Mouse (Mus musculus): ENCODE data around the gene Rab1b. TPM values are rescaled to one million over a fixed set of nuclear protein-coding genes. Genes with fewer than 3 reads are reported as not detected.

The Rab1b gene
- polyA plus RNA-seq, 3 experiments from 2014 or later = 83.1 to 152 (median 102) TPM

DNA sequence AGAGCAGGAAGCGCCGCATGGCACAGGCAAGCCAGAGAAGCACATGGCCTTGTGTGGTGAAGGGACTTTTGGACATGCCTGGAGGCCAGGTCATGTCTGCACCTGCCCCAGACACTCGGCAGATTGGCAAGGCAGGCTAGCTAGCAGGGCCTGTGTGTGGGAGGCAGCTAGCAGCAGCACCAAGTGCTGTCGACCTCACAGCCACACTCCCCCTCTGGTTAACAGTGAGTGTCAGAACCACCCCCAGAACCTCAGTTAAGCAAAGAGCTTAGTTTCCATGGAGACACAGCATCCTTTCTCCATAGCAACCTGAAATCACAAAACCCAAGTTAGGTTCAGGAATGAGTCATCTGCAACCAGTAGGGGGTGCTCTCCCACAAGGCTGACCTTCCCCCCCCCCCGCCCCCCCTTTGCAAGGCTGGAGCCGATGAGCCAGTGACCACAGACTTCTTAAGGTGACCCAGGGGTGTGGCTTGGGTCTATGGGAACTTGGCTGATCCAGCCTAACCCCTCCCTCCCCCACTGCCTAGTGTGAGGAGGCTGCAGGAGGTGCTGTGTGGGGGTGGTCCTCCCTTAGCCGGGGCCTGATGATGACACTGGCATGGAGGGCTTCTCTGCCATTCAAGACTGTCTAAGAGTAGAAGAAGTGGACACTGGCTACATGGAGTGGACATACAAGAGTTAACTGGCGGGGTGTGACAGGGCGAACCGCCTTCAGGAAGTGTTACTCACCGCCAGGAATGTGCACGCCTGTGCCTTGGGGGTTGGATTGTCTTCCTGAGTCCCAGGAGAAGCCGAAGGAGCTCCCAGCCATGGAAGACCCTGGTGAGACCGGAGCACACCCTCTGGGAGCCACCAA is 56.6 kb downstream of the Rab1b start, which contains the start of gene Rin1:
Gene Rin1, plus strand, starts transcription at position 435 of the 859 bp plus-strand sequence.
- ATAC-seq = peak; percentile 48

DNA sequence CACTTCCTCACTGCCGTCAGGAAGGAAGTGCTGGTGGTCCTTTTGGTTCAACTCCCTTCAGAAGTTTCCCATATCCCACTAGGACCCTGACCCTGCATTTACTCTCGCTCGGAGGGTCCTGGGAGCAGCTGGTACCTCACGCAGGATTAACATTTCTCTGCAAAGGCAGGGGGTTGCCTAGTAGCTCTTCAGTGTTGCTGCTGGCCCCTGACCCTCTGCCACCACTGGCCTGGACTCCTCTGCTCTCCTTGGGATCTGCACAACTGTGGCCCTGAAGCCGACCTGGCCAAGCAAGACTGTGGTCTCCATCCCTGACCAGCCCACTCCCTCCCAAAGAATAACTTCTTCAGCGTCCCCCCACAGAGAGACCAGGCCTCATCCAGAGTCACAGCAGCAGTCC is 57.5 kb downstream of the Rab1b start:
- ATAC-seq = no peak

Other genes starting within 250 kb of the Rab1b start
- under 1 TPM in 1 of 3 experiments, not detected in 2; 0.36 TPM for gene Actn3, start 229.2 kb downstream of the Rab1b start, polyA plus RNA-seq (2017; shearing (Covaris generic))
- gene Zdhhc24, start 228.4 kb downstream of the Rab1b start, polyA plus RNA-seq (2017; shearing (Covaris generic)) = 1 to 10 TPM; 5.1 to 6.7 (median 6.7) TPM
- gene Bbs1, start 200.4 kb downstream of the Rab1b start, polyA plus RNA-seq (2017; shearing (Covaris generic)) = 1 to 10 TPM in 1 of 3 experiments, under 1 TPM in 1, not detected in 1; 0.41 to 1.0 TPM
- gene Dpp3, start 178.8 kb downstream of the Rab1b start, polyA plus RNA-seq (2017; shearing (Covaris generic)) = 10 to 100 TPM; 45.9 to 56.8 (median 47.7) TPM
- under 1 TPM in 1 of 3 experiments, not detected in 2; 0.39 TPM for gene Peli3, start 163.9 kb downstream of the Rab1b start, polyA plus RNA-seq (2017; shearing (Covaris generic))
- 10 to 100 TPM; 76.1 to 89.6 (median 87.7) TPM for gene Mrpl11, start 144.9 kb downstream of the Rab1b start, polyA plus RNA-seq (2017; shearing (Covaris generic))
- 1 to 10 TPM in 2 of 3 experiments, under 1 TPM in 1; 0.60 to 1.9 (median 1.4) TPM for gene Npas4, start 116.8 kb downstream of the Rab1b start, polyA plus RNA-seq (2017; shearing (Covaris generic))
- gene Slc29a2, start 83.2 kb downstream of the Rab1b start, polyA plus RNA-seq (2017; shearing (Covaris generic)) = 1 to 10 TPM in 2 of 3 experiments, under 1 TPM in 1; 0.20 to 2.4 (median 1.7) TPM
- 10 to 100 TPM; 10.3 to 12.5 (median 10.4) TPM for gene B4gat1, start 68.2 kb downstream of the Rab1b start, polyA plus RNA-seq (2017; shearing (Covaris generic))
- under 1 TPM; 0.41 to 0.81 (median 0.44) TPM for gene AC124502.3, start 68.2 kb downstream of the Rab1b start, polyA plus RNA-seq (2017; shearing (Covaris generic))
- gene Brms1, start 65.7 kb downstream of the Rab1b start, polyA plus RNA-seq (2017; shearing (Covaris generic)) = 100 to 1,000 TPM in 2 of 3 experiments, 10 to 100 TPM in 1; 98.2 to 118 (median 109) TPM
- gene Rin1, start 56.6 kb downstream of the Rab1b start, polyA plus RNA-seq (2017; shearing (Covaris generic)) = under 1 TPM in 1 of 3 experiments, not detected in 2; 0.19 TPM
- gene Cd248, start 39.0 kb downstream of the Rab1b start, polyA plus RNA-seq (2017; shearing (Covaris generic)) = not detected
- not detected for gene Tmem151a, start 21.5 kb downstream of the Rab1b start, polyA plus RNA-seq (2017; shearing (Covaris generic))
- 10 to 100 TPM; 45.7 to 65.4 (median 46.2) TPM for gene Yif1a, start 18.5 kb downstream of the Rab1b start, polyA plus RNA-seq (2017; shearing (Covaris generic))
- gene Cnih2, start 8.6 kb downstream of the Rab1b start, polyA plus RNA-seq (2017; shearing (Covaris generic)) = under 1 TPM in 2 of 3 experiments, not detected in 1; 0.50 to 0.59 TPM
- 1 to 10 TPM; 4.4 to 5.0 (median 4.7) TPM for gene Klc2, start 11.5 kb upstream of the Rab1b start, polyA plus RNA-seq (2017; shearing (Covaris generic))
- gene Pacs1, start 166.0 kb upstream of the Rab1b start, polyA plus RNA-seq (2017; shearing (Covaris generic)) = 10 to 100 TPM; 11.8 to 19.8 (median 19.2) TPM
- 100 to 1,000 TPM; 316 to 410 (median 348) TPM for gene Sf3b2, start 188.4 kb upstream of the Rab1b start, polyA plus RNA-seq (2017; shearing (Covaris generic))
- under 1 TPM in 1 of 3 experiments, not detected in 2; 0.15 TPM for gene Gal3st3, start 191.3 kb upstream of the Rab1b start, polyA plus RNA-seq (2017; shearing (Covaris generic))
- not detected for gene Catsper1, start 228.7 kb upstream of the Rab1b start, polyA plus RNA-seq (2017; shearing (Covaris generic))
- gene Cst6, start 242.5 kb upstream of the Rab1b start, polyA plus RNA-seq (2017; shearing (Covaris generic)) = 10 to 100 TPM in 1 of 3 experiments, 1 to 10 TPM in 2; 3.1 to 11.4 (median 5.6) TPM